Mouse (Mus musculus) heart, embryonic 11.5 days (tissue): Measurements from ENCODE around the gene Slc25a28. TPM values are rescaled to one million over a fixed set of nuclear protein-coding genes. Genes with fewer than 3 reads are reported as not detected.

Experiments
- ATAC-seq: fragments of 200-750 bp; cut with Nextera tagmentation; replicated peaks from 2 replicates; pipeline ENCODE4 v1.8.0; 2017; ENCODE audit warnings: moderate library complexity; ENCODE audit not compliant: insufficient number of reproducible peaks, low FRiP score, low TSS enrichment
- H3K27ac ChIP-seq: fragments of 300-500 bp; sonication (generic); 2 replicates; pipeline ENCODE4 v1.5.1; 2014; ENCODE audit warnings: mild to moderate bottlenecking, low read depth, low read length
- H3K27me3 ChIP-seq: fragments of 300-500 bp; sonication (generic); 2 replicates; pipeline ENCODE4 v1.6.1; 2014; ENCODE audit warnings: mild to moderate bottlenecking, low read length, mixed read lengths; ENCODE audit not compliant: control insufficient read depth, insufficient read depth
- H3K36me3 ChIP-seq: fragments of 300-500 bp; sonication (generic); 2 replicates; pipeline ENCODE4 v1.6.1; 2014; ENCODE audit warnings: mild to moderate bottlenecking, low read length, moderate library complexity, mixed read lengths; ENCODE audit not compliant: control insufficient read depth, insufficient read depth
- H3K4me1 ChIP-seq: fragments of 300-500 bp; sonication (generic); 2 replicates; pipeline ENCODE4 v1.6.1; 2014; ENCODE audit warnings: low read length; ENCODE audit not compliant: control insufficient read depth, insufficient read depth
- H3K4me2 ChIP-seq: fragments of 300-500 bp; sonication (generic); 2 replicates; pipeline ENCODE4 v1.6.1; 2014; ENCODE audit warnings: mild to moderate bottlenecking, moderate library complexity
- H3K4me3 ChIP-seq: fragments of 300-500 bp; sonication (generic); 2 replicates; pipeline ENCODE4 v1.5.1; 2014; ENCODE audit warnings: low read depth, low read length
- H3K9ac ChIP-seq: fragments of 300-500 bp; sonication (generic); 2 replicates; pipeline ENCODE4 v1.6.1; 2014; ENCODE audit warnings: mild to moderate bottlenecking, low read depth, low read length, moderate library complexity
- H3K9me3 ChIP-seq: fragments of 300-500 bp; sonication (generic); replicated peaks from 2 replicates; pipeline ENCODE4 v1.6.1; 2016; ENCODE audit warnings: low read length; ENCODE audit not compliant: control insufficient read depth
- WGBS: fragments of 180-500 bp; shearing (Covaris S2); extraction: QIAGEN DNeasy Blood & Tissue Kit; methylation state at CpG from one replicate; pipeline ENCODE4 v1.1.7; 2014; ENCODE audit not compliant: insufficient replicate concordance; 5-methylcytosine and 5-hydroxymethylcytosine counted together
- polyA plus RNA-seq: library from polyadenylated mRNA; unstranded; fragments of >200 nt; fragmentation: Nextera tagmentation; extraction: Ambion mirVana; gene quantifications from 2 replicates; pipeline ENCODE4 v1.2.1, GENCODE M21; 2014

Slc25a28 gene
- 5.7 and 9.5 TPM in 2 replicates for polyA plus RNA-seq

- Histone ChIP-seq H3K4me2 (peak within 1 kb of the TSS; percentile 92), H3K9ac (peak within 1 kb of the TSS; percentile 77), H3K27ac (peak within 1 kb of the TSS; percentile 98), H3K36me3 (no peaks in the 10 kb centered on the region), H3K9me3 (no peaks in the 10 kb centered on the region), H3K27me3 (0 out of 2 replicates have a peak, but pooled peaks cover 2% of the 10 kb centered on the region), H3K4me1 (peaks cover 5% of the 10 kb centered on the region), H3K4me3 (peak within 1 kb of the TSS; percentile 65)
- peak; percentile 95 for ATAC-seq
- WGBS: under 1% methylated on average over 75 of the region's 79 CpGs
These were observed at the start of gene Slc25a28 for GRCm38 (mm10) chr19:43674730-43675524. Slc25a28 (minus strand) TSS chr19:43674881.

DNA sequence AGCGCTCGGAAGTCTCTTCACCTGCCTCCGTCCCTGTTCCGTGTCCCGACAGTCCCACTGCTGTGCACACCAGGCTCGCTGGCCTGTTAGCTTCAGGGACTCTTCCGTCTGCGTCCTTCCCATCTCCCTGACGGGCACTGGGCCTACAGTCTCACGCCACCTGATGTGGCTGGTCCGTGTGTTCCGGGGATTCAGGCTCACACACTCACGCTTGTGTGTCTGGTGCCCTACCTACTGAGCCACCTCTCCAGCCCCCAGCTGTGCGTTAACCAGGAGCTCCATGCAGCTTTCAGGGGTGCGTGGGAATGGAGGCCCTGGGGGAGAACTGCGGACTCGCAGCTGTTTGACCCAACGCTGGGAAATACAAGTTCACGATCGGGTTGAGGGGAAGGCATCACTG is 49.5 kb upstream of the Slc25a28 start:
- peaks cover 14% of the 10 kb centered on the region for H3K36me3 ChIP-seq
- H3K4me3 ChIP-seq: no peak overlapping the region
- no peak overlapping the region for H3K9ac ChIP-seq
- ATAC-seq: no peak
- WGBS: 93% methylated on average over 20 of the region's 20 CpGs
- H3K9me3 ChIP-seq: no peaks in the 10 kb centered on the region
- no peak overlapping the region for H3K4me2 ChIP-seq
- no peak overlapping the region for H3K27ac ChIP-seq
- no peaks in the 10 kb centered on the region for H3K4me1 ChIP-seq
- H3K27me3 ChIP-seq: peaks cover 29% of the 10 kb centered on the region

DNA sequence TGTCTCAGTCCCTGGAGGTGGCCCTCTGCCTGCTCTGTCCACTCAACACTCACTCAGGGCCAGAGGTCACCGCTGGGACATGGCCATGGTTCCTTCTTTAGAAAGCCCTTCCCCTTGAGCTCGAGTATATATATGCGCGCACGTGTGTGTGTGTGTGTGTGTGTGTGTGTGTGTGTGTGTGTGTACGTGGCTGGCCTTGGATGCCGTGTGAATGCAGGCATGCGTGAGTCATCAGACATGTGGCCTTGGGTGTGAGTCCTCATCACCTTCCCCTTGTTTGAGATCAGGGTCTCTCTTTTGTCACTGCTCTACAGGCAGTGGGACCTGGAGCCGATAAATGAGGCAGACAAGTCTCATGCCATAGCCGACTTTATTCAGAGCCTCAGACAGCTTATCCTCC is 48.8 kb upstream of the Slc25a28 start:
- 0 out of 2 replicates have a peak, but pooled peaks have one; percentile 31 for ATAC-seq
- WGBS: 77% methylated on average over 10 of the region's 10 CpGs
- Histone ChIP-seq H3K9ac (no peak overlapping the region), H3K4me1 (no peaks in the 10 kb centered on the region), H3K27ac (no peak overlapping the region), H3K9me3 (no peaks in the 10 kb centered on the region), H3K27me3 (peaks cover 33% of the 10 kb centered on the region), H3K4me3 (no peak overlapping the region), H3K4me2 (no peak overlapping the region), H3K36me3 (peaks cover 14% of the 10 kb centered on the region)

- Histone ChIP-seq H3K4me2 (no peak overlapping the region), H3K4me3 (no peak overlapping the region), H3K36me3 (peaks cover 14% of the 10 kb centered on the region), H3K27ac (no peak overlapping the region), H3K4me1 (no peaks in the 10 kb centered on the region), H3K9ac (no peak overlapping the region), H3K9me3 (no peaks in the 10 kb centered on the region), H3K27me3 (peaks cover 37% of the 10 kb centered on the region)
- ATAC-seq: no peak
- 68% methylated on average over 8 of the region's 8 CpGs for WGBS
These were observed 48.2 kb upstream of the Slc25a28 start for GRCm38 (mm10) chr19:43722891-43723290.

GRCm38 (mm10) chr19:43720061-43720460 is 45.4 kb upstream of the Slc25a28 start:
- Histone ChIP-seq H3K9ac (no peak overlapping the region), H3K4me2 (no peak overlapping the region), H3K9me3 (no peaks in the 10 kb centered on the region), H3K27ac (no peak overlapping the region), H3K4me3 (no peak overlapping the region), H3K27me3 (peaks cover 32% of the 10 kb centered on the region), H3K4me1 (no peaks in the 10 kb centered on the region), H3K36me3 (peaks cover 3% of the 10 kb centered on the region; the same call in 1 of the 2 replicates)
- ATAC-seq: no peak
- 84% methylated on average over 11 of the region's 11 CpGs for WGBS

GRCm38 (mm10) chr19:43711971-43712370 is 37.3 kb upstream of the Slc25a28 start:
- H3K4me3 ChIP-seq: no peak overlapping the region
- peaks cover 24% of the 10 kb centered on the region for H3K27me3 ChIP-seq
- H3K9me3 ChIP-seq: no peaks in the 10 kb centered on the region
- ATAC-seq: no peak
- peaks cover 4% of the 10 kb centered on the region; the same call in 1 of the 2 replicates for H3K36me3 ChIP-seq
- H3K27ac ChIP-seq: no peak overlapping the region
- no peak overlapping the region for H3K4me2 ChIP-seq
- H3K4me1 ChIP-seq: no peaks in the 10 kb centered on the region
- WGBS: 78% methylated on average over 5 of the region's 5 CpGs
- H3K9ac ChIP-seq: no peak overlapping the region

- 54% methylated on average over 22 of the region's 22 CpGs for WGBS
- Histone ChIP-seq H3K36me3 (peaks cover 4% of the 10 kb centered on the region; the same call in 1 of the 2 replicates), H3K4me3 (no peak overlapping the region), H3K27ac (no peak overlapping the region), H3K9ac (no peak overlapping the region), H3K4me2 (no peak overlapping the region), H3K9me3 (no peaks in the 10 kb centered on the region), H3K27me3 (peaks cover 24% of the 10 kb centered on the region), H3K4me1 (no peaks in the 10 kb centered on the region)
- no peak for ATAC-seq
These were observed 36.7 kb upstream of the Slc25a28 start for GRCm38 (mm10) chr19:43711159-43711916.

DNA sequence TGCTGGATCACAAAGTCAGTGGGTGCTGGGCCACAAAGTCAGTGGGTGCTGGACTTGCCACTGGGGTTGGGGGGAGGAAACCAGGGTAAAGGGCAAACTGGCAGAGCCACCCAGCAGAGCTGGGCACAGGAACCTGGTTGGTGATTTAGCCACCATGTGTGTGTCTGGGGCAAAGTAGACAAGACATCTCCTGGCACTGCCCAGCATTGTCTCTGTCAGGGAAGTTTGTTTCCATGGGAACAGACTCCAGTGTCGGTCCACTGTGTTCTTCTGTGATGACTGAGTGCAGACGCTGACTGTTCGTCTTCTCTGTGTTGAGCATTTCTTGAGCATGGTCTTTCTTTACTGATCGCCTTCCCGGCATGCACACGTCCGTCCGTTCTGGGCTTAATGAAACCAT is 34.6 kb upstream of the Slc25a28 start:
- H3K9ac ChIP-seq: no peak overlapping the region
- no peak for ATAC-seq
- H3K4me3 ChIP-seq: no peak overlapping the region
- H3K27me3 ChIP-seq: peaks cover 21% of the 10 kb centered on the region
- no peak overlapping the region for H3K27ac ChIP-seq
- peaks cover 15% of the 10 kb centered on the region for H3K36me3 ChIP-seq
- H3K4me2 ChIP-seq: no peak overlapping the region
- no peaks in the 10 kb centered on the region for H3K4me1 ChIP-seq
- no peaks in the 10 kb centered on the region for H3K9me3 ChIP-seq
- WGBS: 86% methylated on average over 8 of the region's 8 CpGs
